Mouse (Mus musculus): ENCODE results near the gene Mamstr. TPM values are rescaled to one million over a fixed set of nuclear protein-coding genes. Genes with fewer than 3 reads are reported as not detected.

The Mamstr gene
- polyA plus RNA-seq, 2 experiments = 19.8 to 34.6 TPM

DNA sequence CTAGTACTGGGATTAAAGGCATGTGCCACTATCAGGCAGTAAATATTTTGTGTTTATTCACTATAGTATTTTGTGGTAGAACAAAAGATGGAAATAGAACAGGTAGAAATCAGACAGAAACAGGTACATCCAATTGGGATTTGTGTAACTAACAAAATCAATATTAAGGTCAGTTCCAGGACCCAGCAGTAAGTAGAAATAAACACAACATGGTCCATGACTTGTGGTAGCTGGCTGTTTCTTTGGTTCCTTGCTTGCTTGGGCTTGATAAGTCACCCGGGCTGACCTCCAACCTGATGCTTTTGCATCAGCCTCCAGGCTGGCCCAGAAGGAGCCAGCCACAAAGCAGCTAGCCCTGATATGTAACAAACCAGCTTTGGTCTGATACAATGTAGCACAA lies 30.3 kb upstream of the Mamstr start:
- TF ChIP-seq POLR2A (IDR thresholded peaks at IDR 0.05; ENCODE audit: borderline replicate concordance, extremely low read depth, insufficient read depth, insufficient read length) = no peak
- Histone ChIP-seq H3K4me3 (replicated peaks; ENCODE audit: low read length) (no peak overlapping the region), H3K9ac (ENCODE audit: low read depth, low read length, severe bottlenecking) (no peak overlapping the region), H3K27ac (replicated peaks; ENCODE audit: low read depth, low read length) (no peak overlapping the region), H3K27me3 (ENCODE audit: control insufficient read depth, insufficient read depth, low read length) (no peaks in the 10 kb centered on the region), H3K4me1 (ENCODE audit: control insufficient read depth, insufficient read depth, low read length) (no peaks in the 10 kb centered on the region), H3K36me3 (ENCODE audit: control insufficient read depth, insufficient read depth, low read length) (no peaks in the 10 kb centered on the region), H3K9me3 (ENCODE audit: control insufficient read depth, low read length) (no peaks in the 10 kb centered on the region), H3K4me2 (replicated peaks; ENCODE audit: low read depth, low read length, severe bottlenecking) (no peak overlapping the region)
- ATAC-seq (ENCODE audit: low FRiP score, low read depth) = no peak
- no peak for DNase-seq (ENCODE audit: low spot score)
- 56% methylated on average over 1 of the region's 1 CpGs for WGBS

DNA sequence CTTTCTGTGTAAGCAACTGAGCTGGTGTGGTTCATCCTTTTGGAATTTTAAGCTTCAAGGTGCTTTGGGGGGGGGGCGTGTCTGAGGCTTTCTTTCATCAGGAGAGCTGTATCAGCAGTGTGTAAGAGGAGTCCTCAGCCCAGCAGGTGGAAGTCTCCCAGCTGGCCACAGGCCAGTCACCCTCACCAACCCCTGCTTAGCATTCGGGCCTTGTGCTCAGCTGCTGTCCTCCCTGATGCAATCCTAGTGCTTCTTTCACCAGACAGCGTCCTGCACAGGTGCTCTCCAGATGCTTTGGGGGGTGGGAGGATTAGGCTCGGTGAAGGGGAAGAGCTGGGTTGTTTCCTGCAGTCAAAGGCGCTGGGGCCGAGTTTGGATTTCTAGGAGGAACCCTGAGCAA lies 23.5 kb upstream of the Mamstr start:
- H3K4me1 ChIP-seq (ENCODE audit: control insufficient read depth, insufficient read depth, low read length) = peaks cover 8% of the 10 kb centered on the region; the same call in 1 of the 2 replicates
- ATAC-seq (ENCODE audit: low FRiP score, low read depth) = peak; percentile 51
- H3K9ac ChIP-seq (ENCODE audit: low read depth, low read length, severe bottlenecking) = no peak overlapping the region
- WGBS = 11% methylated on average over 6 of the region's 6 CpGs
- H3K27me3 ChIP-seq (ENCODE audit: control insufficient read depth, insufficient read depth, low read length) = peaks cover 23% of the 10 kb centered on the region; the same call in 1 of the 2 replicates
- H3K27ac ChIP-seq (replicated peaks; ENCODE audit: low read depth, low read length) = no peak overlapping the region
- H3K36me3 ChIP-seq (ENCODE audit: control insufficient read depth, insufficient read depth, low read length) = no peaks in the 10 kb centered on the region
- no peak overlapping the region for H3K4me3 ChIP-seq (replicated peaks; ENCODE audit: low read length)
- peak; percentile 53 for DNase-seq (ENCODE audit: low spot score)
- H3K4me2 ChIP-seq (replicated peaks; ENCODE audit: low read depth, low read length, severe bottlenecking) = no peak overlapping the region
- no peaks in the 10 kb centered on the region for H3K9me3 ChIP-seq (ENCODE audit: control insufficient read depth, low read length)
- TF ChIP-seq POLR2A (IDR thresholded peaks at IDR 0.05; ENCODE audit: borderline replicate concordance, extremely low read depth, insufficient read depth, insufficient read length) = no peak

DNA sequence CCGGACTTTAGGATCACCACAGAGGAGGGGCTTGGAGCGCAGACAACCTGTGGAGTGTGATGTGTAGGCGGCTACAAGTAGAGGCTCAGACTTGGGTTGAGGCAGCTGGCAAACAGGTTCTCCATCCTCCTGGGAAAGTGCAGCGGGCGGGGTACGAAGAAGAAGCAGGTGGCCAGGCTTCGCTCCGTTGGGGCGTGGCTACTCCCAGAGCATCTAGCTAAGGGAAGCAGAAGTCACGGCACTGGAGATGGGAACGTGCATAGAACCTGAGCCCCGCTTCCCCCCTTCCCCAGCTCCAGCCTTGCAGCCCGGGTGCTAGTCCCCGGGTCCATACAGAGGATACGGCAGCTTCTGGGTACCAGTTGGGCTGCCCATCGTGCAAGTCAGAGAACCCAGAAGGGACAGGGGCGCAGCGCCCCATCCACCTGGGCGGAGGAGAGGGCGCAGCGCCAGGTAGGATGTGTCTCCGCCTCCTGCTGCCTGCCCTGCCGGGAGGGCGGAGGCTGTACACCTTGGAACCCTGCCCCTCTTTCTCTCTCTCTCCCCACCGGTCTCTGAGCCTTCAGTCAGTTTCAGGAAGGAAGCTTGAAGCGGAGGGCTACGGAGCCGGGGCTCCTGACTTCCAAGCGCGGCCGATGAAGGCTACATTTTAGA lies 22.6 kb upstream of the Mamstr start, which contains the start of gene Fut1:
Gene Fut1, plus strand, starts transcription at position 248 of the 654 bp plus-strand sequence.
- Histone ChIP-seq H3K36me3 (ENCODE audit: control insufficient read depth, insufficient read depth, low read length) (no peaks in the 10 kb centered on the region), H3K4me3 (replicated peaks; ENCODE audit: low read length) (peak within 1 kb of the TSS; percentile 19), H3K9ac (ENCODE audit: low read depth, low read length, severe bottlenecking) (peak within 1 kb of the TSS; percentile 41), H3K27ac (replicated peaks; ENCODE audit: low read depth, low read length) (no peak within 1 kb of the TSS), H3K4me1 (ENCODE audit: control insufficient read depth, insufficient read depth, low read length) (peaks cover 8% of the 10 kb centered on the region; the same call in 1 of the 2 replicates), H3K9me3 (ENCODE audit: control insufficient read depth, low read length) (no peaks in the 10 kb centered on the region), H3K4me2 (replicated peaks; ENCODE audit: low read depth, low read length, severe bottlenecking) (peak within 1 kb of the TSS; percentile 48), H3K27me3 (ENCODE audit: control insufficient read depth, insufficient read depth, low read length) (peaks cover 23% of the 10 kb centered on the region; the same call in 1 of the 2 replicates)
- no peak for TF ChIP-seq POLR2A (IDR thresholded peaks at IDR 0.05; ENCODE audit: borderline replicate concordance, extremely low read depth, insufficient read depth, insufficient read length)
- WGBS = 6% methylated on average over 28 of the region's 31 CpGs
- ATAC-seq (ENCODE audit: low FRiP score, low read depth) (no peak), DNase-seq (ENCODE audit: low spot score) (peak; percentile 56)

DNA sequence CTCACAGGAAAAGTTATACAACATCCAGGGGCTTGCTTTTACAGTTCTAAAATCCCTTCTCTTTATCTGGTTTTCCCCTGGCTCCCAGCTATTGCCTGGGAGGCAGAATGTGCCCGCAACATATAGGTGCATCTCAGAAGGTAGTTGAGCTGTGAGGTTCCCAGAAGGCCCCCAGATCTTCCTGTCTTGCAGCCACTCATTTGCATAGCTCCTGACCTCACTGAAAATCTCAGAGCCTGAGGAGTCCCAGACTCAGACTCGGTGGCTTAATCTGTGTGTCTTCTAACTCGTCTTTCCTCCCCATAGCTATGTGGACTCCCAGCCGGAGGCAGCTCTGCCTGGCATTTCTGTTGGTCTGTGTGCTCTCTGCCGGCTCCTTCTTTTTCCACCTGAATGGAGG lies 21.5 kb upstream of the Mamstr start:
- Histone ChIP-seq H3K9me3 (ENCODE audit: control insufficient read depth, low read length) (no peaks in the 10 kb centered on the region), H3K4me3 (replicated peaks; ENCODE audit: low read length) (no peak overlapping the region), H3K9ac (ENCODE audit: low read depth, low read length, severe bottlenecking) (no peak overlapping the region), H3K27me3 (ENCODE audit: control insufficient read depth, insufficient read depth, low read length) (peaks cover 23% of the 10 kb centered on the region; the same call in 1 of the 2 replicates), H3K27ac (replicated peaks; ENCODE audit: low read depth, low read length) (no peak overlapping the region), H3K4me2 (replicated peaks; ENCODE audit: low read depth, low read length, severe bottlenecking) (no peak overlapping the region), H3K4me1 (ENCODE audit: control insufficient read depth, insufficient read depth, low read length) (peaks cover 8% of the 10 kb centered on the region; the same call in 1 of the 2 replicates), H3K36me3 (ENCODE audit: control insufficient read depth, insufficient read depth, low read length) (no peaks in the 10 kb centered on the region)
- TF ChIP-seq POLR2A (IDR thresholded peaks at IDR 0.05; ENCODE audit: borderline replicate concordance, extremely low read depth, insufficient read depth, insufficient read length) = no peak
- DNase-seq (ENCODE audit: low spot score) (no peak), ATAC-seq (ENCODE audit: low FRiP score, low read depth) (no peak)
- 81% methylated on average over 5 of the region's 5 CpGs for WGBS

DNA sequence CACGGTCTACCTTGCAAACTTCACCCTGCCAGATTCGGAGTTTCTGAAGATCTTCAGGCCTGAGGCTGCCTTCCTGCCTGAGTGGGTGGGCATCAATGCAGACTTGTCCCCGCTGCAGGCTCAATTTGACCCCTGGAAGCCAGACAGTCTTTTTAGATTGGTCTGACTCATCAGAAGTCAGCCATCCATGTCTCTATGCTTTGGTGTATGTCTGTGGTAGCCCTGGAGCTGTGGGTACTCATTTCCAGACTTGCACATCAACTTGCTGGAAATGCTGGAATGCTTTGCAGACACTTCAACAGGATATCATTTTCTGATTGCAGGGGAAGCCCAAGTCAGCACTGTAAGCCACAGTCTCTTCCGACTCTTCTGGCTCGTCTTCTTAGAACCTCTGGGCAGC lies 20.2 kb upstream of the Mamstr start:
- no peak overlapping the region for H3K4me3 ChIP-seq (replicated peaks; ENCODE audit: low read length)
- H3K4me2 ChIP-seq (replicated peaks; ENCODE audit: low read depth, low read length, severe bottlenecking) = no peak overlapping the region
- TF ChIP-seq POLR2A (IDR thresholded peaks at IDR 0.05; ENCODE audit: borderline replicate concordance, extremely low read depth, insufficient read depth, insufficient read length) = no peak
- WGBS = 90% methylated on average over 5 of the region's 5 CpGs
- peaks cover 23% of the 10 kb centered on the region; the same call in 1 of the 2 replicates for H3K27me3 ChIP-seq (ENCODE audit: control insufficient read depth, insufficient read depth, low read length)
- no peak overlapping the region for H3K9ac ChIP-seq (ENCODE audit: low read depth, low read length, severe bottlenecking)
- H3K36me3 ChIP-seq (ENCODE audit: control insufficient read depth, insufficient read depth, low read length) = no peaks in the 10 kb centered on the region
- no peak overlapping the region for H3K27ac ChIP-seq (replicated peaks; ENCODE audit: low read depth, low read length)
- peaks cover 8% of the 10 kb centered on the region; the same call in 1 of the 2 replicates for H3K4me1 ChIP-seq (ENCODE audit: control insufficient read depth, insufficient read depth, low read length)
- no peak for DNase-seq (ENCODE audit: low spot score)
- no peaks in the 10 kb centered on the region for H3K9me3 ChIP-seq (ENCODE audit: control insufficient read depth, low read length)
- ATAC-seq (ENCODE audit: low FRiP score, low read depth) = no peak

Data from limb, embryonic 14.5 days (tissue).